Mouse (Mus musculus) left cerebral cortex, postnatal 14 days (tissue): ENCODE measurements around the gene Ahnak2. TPM values are rescaled to one million over a fixed set of nuclear protein-coding genes. Genes with fewer than 3 reads are reported as not detected.
A peak's percentile ranks its signal among the peaks of the same experiment; 100 is the strongest.

Experiments used
- DNase-seq, 2 experiments: peaks; one replicate each; pipeline ENCODE4 v3.0.0; 2021 to 2022; ENCODE audit warnings: low spot score in 2 of 2, mixed read lengths in 1 of 2
- intact Hi-C: fragments of 180-260 bp; cut with DNase I; formaldehyde crosslinking; loops from one replicate; pipeline ENCODE4 v1.15.1; 2025
- total RNA-seq, 2 experiments: library from RNA; stranded (reverse); gene quantifications; 2 replicates each; pipeline ENCODE4 v1.2.3; 2021

Gene Ahnak2
- total RNA-seq, 2 experiments from 2014 or later = 8.4 to 8.8 TPM

- intact Hi-C loops = loop anchor here (10.0 kb wide), 1 partner anchor 51 kb away; no protein-coding TSS in a partner anchor
- peak; percentile 90 to 96 for DNase-seq
Observed at GRCm38 (mm10) chr12:112743168-112743975, 59.1 kb downstream of the Ahnak2 start.

DNA sequence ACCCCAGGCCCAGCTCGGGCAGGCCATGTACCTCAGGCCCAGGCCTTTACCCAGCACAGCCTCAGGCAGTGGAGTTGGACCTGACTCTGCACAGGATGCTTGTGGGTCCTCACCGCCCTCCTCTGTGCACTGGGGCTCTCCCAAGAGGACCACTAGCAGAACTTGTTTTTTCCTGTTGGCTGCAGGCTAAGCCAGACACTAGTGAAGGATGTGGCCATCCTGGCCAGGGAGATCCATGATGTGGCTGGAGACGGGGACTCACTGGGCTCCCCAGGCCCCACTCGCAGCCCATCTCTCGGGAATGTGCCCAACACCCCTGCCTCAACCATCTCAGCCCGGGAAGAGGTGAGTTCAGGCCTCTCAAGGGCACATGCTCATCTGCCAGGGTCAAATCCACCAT, 59.7 kb downstream of the Ahnak2 start:
- intact Hi-C loops = loop anchor here (10.0 kb wide), 1 partner anchor 52 kb away; no protein-coding TSS in a partner anchor
- DNase-seq = no peak

DNA sequence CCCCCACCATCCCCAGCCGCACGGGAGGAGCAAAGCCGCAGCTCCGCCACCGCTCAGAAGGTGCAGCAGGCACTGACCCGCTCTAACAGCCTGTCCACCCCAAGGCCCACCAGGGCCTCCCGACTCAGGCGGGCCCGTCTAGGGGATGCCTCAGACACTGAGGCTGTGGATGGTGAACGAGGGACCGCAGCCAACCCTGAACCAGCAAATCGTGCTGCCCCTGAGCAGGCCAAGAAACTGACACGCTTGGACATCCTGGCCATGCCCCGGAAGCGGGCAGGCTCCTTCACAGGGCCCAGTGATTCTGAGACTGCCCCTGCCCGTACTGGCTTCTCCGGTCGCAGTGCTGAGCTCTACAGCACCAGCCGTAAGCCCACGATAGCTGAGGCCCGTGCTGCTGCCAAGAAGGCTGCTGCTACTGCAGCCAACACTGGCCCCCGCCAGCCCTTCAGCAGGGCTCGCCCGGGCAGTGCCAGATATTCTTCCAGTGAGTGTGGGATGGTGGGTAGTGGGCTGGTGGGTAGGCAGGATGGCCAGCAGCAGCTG, 63.4 kb downstream of the Ahnak2 start:
- intact Hi-C loops = no loop called here
- no peak for DNase-seq

DNA sequence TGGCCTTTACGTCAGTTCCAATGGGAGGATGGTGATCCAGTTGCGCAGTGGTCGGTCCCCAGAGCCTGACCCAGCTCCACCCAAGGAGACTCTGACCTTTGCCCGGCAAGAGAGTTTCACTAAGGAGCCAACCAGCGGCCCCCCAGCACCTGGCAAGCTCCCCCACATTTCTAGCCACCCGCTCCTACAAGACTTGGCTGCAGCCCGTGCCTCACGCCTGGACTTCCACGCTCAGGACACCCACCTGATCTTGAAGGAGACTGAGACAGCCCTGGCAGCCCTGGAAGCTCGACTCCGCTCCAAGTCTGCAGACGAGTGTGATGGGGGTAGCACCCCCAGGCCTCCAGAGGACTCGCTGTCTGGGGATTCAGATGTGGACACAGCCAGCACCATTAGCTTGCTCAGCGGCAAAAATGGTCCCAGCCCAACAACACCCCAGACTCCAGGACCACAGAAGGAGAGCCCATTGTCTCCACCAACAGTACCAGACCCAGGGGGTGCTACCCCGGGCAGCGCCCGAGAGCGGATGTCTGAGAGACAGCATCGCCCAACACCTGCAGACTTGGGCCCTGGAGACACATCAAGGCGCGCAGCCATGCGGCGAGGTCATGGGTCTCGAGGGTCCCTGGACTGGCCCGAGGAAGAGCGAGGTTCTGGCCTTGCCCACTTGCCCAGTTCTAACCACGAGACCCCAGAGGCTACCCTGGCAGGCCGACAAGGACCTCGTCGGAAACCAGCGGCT, 64.0 kb downstream of the Ahnak2 start:
- intact Hi-C loops = no loop called here
- DNase-seq = no peak

DNA sequence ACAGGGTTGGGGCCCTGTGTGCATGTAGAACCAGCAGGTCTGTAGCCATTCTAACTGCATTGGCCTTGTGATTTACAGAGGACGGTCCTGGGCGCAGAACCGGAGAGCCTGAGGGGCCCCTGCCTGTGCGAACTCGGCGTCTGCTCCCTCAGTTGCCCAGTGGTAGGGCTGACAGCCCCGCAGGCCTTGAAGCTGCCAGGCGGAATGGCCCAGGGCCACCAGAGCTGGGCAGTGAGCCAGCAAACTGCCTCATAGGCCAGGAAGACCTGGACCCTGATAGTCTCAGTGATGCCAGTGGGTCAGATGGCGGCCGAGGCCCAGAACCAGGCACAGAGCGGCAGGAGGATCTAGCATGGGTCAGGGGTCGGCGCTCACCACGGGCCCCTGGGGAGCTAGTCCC, 64.7 kb downstream of the Ahnak2 start:
- intact Hi-C loops = no loop called here
- peak in 1 of 2 experiments; percentile 67 for DNase-seq

GRCm38 (mm10) chr12:112737081-112737480, 65.4 kb downstream of the Ahnak2 start:
- intact Hi-C loops = no loop called here
- DNase-seq = no peak

DNA sequence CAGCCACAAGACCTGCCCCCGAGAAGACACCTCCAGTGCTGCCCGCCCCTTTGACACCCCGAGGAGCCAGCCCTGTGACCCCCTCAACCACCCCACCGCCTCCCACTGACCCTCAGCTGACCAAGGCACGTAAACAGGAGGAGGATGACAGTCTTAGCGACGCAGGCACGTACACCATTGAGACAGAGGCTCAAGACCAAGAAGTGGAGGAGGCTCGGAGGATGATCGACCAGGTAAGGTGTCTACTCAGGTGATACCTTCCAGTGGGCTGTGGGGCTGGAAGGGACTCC, 65.9 kb downstream of the Ahnak2 start:
- DNase-seq = no peak
- intact Hi-C loops = no loop called here

DNA sequence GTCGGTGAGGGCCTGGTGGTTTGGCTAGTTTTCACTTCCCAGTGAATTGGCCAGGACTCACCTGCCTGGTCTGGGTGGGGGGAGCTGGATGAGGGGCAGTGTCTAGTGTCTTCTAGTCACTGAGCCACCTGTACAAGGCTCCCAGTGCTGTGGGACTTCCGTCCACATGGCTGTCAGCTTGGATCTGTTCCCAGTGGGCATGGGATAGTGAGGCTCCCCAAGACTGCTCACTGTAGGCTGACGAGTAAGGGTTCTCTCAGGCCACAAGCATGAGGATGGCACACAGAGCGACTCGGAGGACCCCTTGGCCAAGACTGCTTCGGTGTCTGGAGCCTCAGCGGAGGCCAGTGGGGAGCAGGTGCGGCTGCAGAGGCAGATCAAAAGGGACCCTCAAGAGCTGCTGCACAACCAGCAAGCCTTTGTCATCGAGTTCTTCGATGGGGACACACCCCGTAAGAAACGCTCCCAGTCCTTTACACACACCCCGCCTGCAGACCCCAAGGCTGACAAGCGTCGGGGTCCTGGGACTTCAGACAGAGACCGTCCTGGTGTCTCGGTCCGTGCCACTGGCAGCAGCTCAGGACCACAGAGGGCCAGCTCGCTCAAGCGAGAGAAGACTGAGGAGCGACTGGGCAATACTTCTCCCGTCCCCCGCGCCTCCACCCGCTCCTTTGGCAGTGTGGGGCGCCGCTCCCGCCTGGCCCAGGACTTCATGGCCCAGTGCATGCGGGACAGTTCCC, 66.4 kb downstream of the Ahnak2 start:
- no peak for DNase-seq
- intact Hi-C loops = no loop called here

GRCm38 (mm10) chr12:112734881-112735655, 67.4 kb downstream of the Ahnak2 start:
- intact Hi-C loops = no loop called here
- no peak for DNase-seq

- intact Hi-C loops = no loop called here
- DNase-seq = no peak
Observed at GRCm38 (mm10) chr12:112734108-112734820, 68.2 kb downstream of the Ahnak2 start.

DNA sequence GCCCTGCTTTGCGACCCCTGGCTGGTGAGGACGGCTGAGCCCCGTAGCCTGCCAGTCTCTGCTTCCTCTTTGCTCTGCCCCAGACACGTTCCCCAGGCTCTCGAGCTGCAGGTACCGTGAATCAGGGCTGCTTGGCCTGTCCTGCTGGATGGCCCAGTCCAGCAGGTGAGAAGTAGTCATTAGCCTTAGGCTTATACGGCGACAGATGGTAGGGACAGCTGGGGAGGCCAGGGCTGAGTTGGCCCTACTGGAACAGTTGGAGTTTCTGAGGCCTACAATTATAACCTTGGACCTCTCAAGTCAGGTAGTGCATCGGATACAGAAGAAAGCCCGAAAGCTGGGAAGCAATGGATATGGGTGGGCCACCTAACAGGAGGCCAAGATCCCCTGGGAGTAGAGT, 69.9 kb downstream of the Ahnak2 start:
- intact Hi-C loops = no loop called here
- no peak for DNase-seq

DNA sequence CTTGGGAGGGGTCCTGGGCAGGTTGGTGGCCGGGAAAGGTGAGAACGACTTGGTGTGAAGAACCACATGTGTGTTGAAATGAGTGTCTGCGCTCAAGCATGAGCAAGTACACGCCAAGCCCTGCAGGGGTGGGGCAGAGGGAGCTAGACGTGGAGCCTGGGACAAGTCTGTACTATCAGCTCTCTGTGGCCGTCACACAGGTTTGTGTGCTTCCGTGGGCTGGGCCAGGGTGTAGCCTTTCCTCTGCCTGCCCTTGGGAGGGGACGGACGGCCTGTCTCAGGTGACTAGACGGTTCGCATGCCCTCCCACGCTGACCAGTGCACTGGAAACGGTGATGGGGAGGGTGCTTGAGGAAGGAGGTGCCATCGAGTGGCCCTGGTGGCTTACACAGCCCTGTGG, 71.6 kb downstream of the Ahnak2 start:
- DNase-seq = no peak

DNA sequence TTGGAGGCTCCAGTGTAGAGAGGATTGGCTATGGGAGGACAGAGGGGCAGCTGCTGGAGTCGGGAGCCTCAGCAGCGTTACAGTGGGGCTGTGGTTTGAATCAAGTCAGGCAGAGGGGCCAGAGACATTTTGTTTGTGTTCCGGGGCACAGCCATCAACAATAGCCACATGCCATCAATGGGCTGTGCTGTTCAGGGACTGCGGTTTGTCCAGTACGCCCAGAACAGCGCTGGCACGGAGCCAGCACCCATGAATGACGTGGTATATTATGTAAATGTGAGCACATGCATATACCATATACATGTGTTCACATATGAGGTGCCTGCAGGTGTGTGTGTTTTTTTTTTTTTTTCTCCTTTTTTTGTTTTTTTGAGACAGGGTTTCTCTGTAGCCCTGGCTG, 74.7 kb downstream of the Ahnak2 start:
- DNase-seq = no peak
- intact Hi-C loops = no loop called here

More for the DNA sequence above, 71.6 kb downstream of the Ahnak2 start:
- intact Hi-C loops = no loop called here

DNA sequence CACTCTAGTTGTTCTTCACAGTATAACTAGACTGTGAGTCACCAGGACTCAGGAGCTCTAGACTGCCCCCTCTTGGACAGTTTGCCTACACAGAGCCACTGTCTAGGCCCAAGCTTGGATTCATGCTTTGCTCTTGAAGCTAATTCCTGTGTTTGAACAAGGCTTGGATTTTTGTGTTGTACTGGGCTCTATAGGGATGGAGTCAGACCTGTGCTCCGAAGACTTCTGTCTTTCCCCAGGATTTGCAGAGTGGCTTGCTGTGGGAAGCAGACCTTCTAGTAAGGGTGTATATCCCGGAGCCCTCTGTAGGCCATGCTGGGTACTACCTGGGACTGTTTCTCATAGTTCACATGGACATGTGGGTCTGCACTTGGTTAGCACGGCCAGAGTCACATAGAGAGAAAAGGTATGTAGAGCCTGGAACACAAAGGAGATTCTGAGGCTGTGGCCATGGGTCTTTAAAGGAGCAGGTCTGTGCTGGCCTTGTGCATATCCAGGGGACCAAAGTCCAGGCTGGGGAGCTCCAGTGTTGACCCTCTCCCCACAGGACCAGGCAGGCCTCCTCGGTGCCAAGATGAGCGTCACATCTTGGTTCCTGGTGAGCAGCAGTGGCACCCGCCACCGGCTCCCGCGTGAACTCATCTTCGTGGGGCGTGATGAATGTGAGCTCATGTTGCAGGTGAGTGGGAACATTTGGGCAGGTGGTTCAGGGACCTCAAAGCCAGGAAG, 78.2 kb downstream of the Ahnak2 start:
- intact Hi-C loops = no loop called here
- DNase-seq = peak; percentile 74 to 83

DNA sequence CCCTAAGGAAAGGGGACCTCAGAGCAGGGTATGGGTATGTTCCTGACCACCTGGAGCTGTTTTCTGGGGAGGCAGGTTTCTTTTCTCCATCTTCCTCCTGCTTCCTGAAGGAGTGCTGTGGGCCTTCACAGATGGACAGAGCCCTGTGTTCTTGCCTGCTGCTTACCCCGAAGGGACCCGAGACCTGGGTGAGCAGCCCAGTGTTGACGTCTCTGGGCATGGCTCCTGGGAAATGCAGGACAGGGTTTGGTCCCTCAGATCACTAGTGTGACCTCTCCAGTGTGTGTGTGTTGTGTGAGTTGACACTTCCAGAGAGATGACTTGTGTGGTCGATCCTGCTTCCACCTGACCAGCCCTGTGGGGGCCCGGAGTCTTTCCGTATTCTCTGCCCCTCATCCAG, 79.0 kb downstream of the Ahnak2 start:
- DNase-seq = no peak
- intact Hi-C loops = no loop called here

- intact Hi-C loops = no loop called here
Observed at GRCm38 (mm10) chr12:112723028-112723330, 79.5 kb downstream of the Ahnak2 start.

GRCm38 (mm10) chr12:112722240-112723027, 80.0 kb downstream of the Ahnak2 start:
- no peak for DNase-seq
- intact Hi-C loops = no loop called here

More at GRCm38 (mm10) chr12:112723028-112723330, 79.5 kb downstream of the Ahnak2 start:
- DNase-seq = no peak
